Mouse (Mus musculus): Measurements from ENCODE around the gene Pramel7. TPM values are rescaled to one million over a fixed set of nuclear protein-coding genes. Genes with fewer than 3 reads are reported as not detected.

Pramel7 gene
- polyA plus RNA-seq, 1 experiment from 2014 or later: not detected

DNA sequence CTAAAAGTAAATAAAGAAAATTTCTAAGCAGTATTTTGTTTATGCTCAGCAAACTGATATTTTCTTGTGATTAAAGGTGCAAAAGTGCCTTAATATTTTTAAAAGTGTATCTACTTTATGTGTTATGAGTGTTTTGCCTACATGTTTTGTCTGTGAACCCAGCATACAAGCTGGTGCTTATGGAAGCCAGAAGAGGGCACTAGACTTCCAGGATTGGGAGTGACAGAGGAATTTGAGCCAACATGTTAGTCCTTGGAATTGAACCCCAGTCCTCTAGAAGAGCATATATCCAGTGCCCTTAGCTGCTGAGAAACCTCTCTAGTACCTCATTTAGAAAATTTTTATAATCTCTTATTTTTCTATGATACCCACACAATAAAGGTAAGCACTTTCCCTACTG is 16.7 kb downstream of the Pramel7 start:
- no peak for ATAC-seq (ENCODE audit: insufficient number of reproducible peaks, insufficient read depth, low FRiP score, low TSS enrichment)
- H3K4me3 ChIP-seq: no peak overlapping the region
- no peak overlapping the region for H3K4me2 ChIP-seq (replicated peaks)
- H3K36me3 ChIP-seq: no peaks in the 10 kb centered on the region
- no peaks in the 10 kb centered on the region for H3K4me1 ChIP-seq
- no peaks in the 10 kb centered on the region for H3K27me3 ChIP-seq
- no peak overlapping the region for H3K9ac ChIP-seq
- H3K27ac ChIP-seq: no peak overlapping the region
- H3K9me3 ChIP-seq: no peaks in the 10 kb centered on the region

DNA sequence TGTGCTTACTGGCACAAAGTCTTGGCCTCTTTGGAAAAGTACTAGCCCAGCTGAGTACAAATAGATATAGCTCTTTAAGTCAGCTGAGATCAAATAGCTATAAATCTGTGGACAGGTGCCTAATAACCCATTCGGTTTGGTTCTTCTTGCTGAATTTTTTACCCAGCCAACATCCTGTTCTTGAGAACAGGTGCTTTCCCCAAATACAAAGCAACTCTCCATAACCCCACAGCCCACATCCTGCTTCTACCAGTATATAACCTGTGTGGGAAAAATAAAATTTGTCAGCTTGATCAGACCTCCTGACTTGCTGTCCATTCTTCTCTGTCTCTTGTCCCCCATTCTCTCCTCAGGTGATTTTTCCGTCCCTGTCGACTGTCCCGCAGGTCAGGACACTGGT is 35.1 kb downstream of the Pramel7 start:
- ATAC-seq (ENCODE audit: insufficient number of reproducible peaks, insufficient read depth, low FRiP score, low TSS enrichment): no peak
- Histone ChIP-seq H3K9ac (no peak overlapping the region), H3K4me3 (no peak overlapping the region), H3K27me3 (no peaks in the 10 kb centered on the region), H3K4me2 (replicated peaks) (no peak overlapping the region), H3K36me3 (no peaks in the 10 kb centered on the region), H3K27ac (no peak overlapping the region), H3K9me3 (no peaks in the 10 kb centered on the region), H3K4me1 (no peaks in the 10 kb centered on the region)
- 85% methylated on average over 4 of the region's 4 CpGs for WGBS

DNA sequence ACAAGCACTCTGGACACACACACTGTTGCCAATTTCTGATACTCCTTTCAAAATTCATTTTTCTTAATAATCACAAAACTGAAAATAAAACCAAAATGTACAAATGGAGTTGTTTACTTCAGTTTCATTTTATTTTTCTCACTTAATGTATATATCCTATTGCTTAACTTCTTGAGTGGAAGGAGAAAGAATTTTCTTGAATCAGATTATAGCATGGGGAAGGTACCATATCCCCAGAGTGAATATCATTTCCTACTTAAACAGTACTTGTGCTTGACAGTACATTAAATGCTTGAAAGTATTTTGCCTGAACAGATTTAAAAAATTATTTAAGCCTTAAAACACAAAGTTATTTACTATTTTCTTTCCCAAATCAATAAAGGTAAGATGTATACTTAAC is 43.2 kb downstream of the Pramel7 start, which contains the start of gene Olfr1126:
TSS of gene Olfr1126 (plus strand) at position 301 of the 400 bp plus-strand sequence.
- no peak for ATAC-seq (ENCODE audit: insufficient number of reproducible peaks, insufficient read depth, low FRiP score, low TSS enrichment)
- Histone ChIP-seq H3K4me3 (no peak within 1 kb of the TSS), H3K4me1 (no peaks in the 10 kb centered on the region), H3K27me3 (no peaks in the 10 kb centered on the region), H3K36me3 (no peaks in the 10 kb centered on the region), H3K9me3 (no peaks in the 10 kb centered on the region), H3K4me2 (replicated peaks) (no peak within 1 kb of the TSS), H3K9ac (no peak within 1 kb of the TSS), H3K27ac (no peak within 1 kb of the TSS)

Other genes starting within 250 kb of the Pramel7 start
- gene Olfr1115, start 249.1 kb downstream of the Pramel7 start, polyA plus RNA-seq (2016; fragmentation: Nextera tagmentation; extraction: Ambion mirVana): not detected in 2 replicates
- not detected in 2 replicates for gene Olfr1116, start 229.6 kb downstream of the Pramel7 start, polyA plus RNA-seq (2016; fragmentation: Nextera tagmentation; extraction: Ambion mirVana)
- gene Olfr1118, start 189.5 kb downstream of the Pramel7 start, polyA plus RNA-seq (2016; fragmentation: Nextera tagmentation; extraction: Ambion mirVana): not detected in 2 replicates
- not detected in 2 replicates for gene Olfr1120, start 142.3 kb downstream of the Pramel7 start, polyA plus RNA-seq (2016; fragmentation: Nextera tagmentation; extraction: Ambion mirVana)
- not detected in 2 replicates for gene Olfr1121, start 127.2 kb downstream of the Pramel7 start, polyA plus RNA-seq (2016; fragmentation: Nextera tagmentation; extraction: Ambion mirVana)
- not detected in 2 replicates for gene Olfr1122, start 111.2 kb downstream of the Pramel7 start, polyA plus RNA-seq (2016; fragmentation: Nextera tagmentation; extraction: Ambion mirVana)
- gene Olfr1123, start 80.5 kb downstream of the Pramel7 start, polyA plus RNA-seq (2016; fragmentation: Nextera tagmentation; extraction: Ambion mirVana): not detected in 2 replicates
- 0.09 and 0.11 TPM in 2 replicates for gene Olfr1124, start 66.8 kb downstream of the Pramel7 start, polyA plus RNA-seq (2016; fragmentation: Nextera tagmentation; extraction: Ambion mirVana)
- not detected in 2 replicates for gene Olfr1126, start 43.1 kb downstream of the Pramel7 start, polyA plus RNA-seq (2016; fragmentation: Nextera tagmentation; extraction: Ambion mirVana)
- gene Pramel6, start 9.5 kb upstream of the Pramel7 start, polyA plus RNA-seq (2016; fragmentation: Nextera tagmentation; extraction: Ambion mirVana): not detected in 2 replicates
- not detected in 2 replicates for gene Olfr153, start 34.7 kb upstream of the Pramel7 start, polyA plus RNA-seq (2016; fragmentation: Nextera tagmentation; extraction: Ambion mirVana)
- not detected in 2 replicates for gene Olfr1128, start 48.4 kb upstream of the Pramel7 start, polyA plus RNA-seq (2016; fragmentation: Nextera tagmentation; extraction: Ambion mirVana)
- not detected in 2 replicates for gene Olfr1129, start 76.8 kb upstream of the Pramel7 start, polyA plus RNA-seq (2016; fragmentation: Nextera tagmentation; extraction: Ambion mirVana)
- not detected in 2 replicates for gene Olfr1130, start 109.1 kb upstream of the Pramel7 start, polyA plus RNA-seq (2016; fragmentation: Nextera tagmentation; extraction: Ambion mirVana)
- not detected in 2 replicates for gene Olfr1131, start 130.0 kb upstream of the Pramel7 start, polyA plus RNA-seq (2016; fragmentation: Nextera tagmentation; extraction: Ambion mirVana)
- not detected in 2 replicates for gene Olfr1132, start 140.4 kb upstream of the Pramel7 start, polyA plus RNA-seq (2016; fragmentation: Nextera tagmentation; extraction: Ambion mirVana)
- not detected in 2 replicates for gene Olfr1133, start 150.3 kb upstream of the Pramel7 start, polyA plus RNA-seq (2016; fragmentation: Nextera tagmentation; extraction: Ambion mirVana)
- gene Olfr1134, start 161.4 kb upstream of the Pramel7 start, polyA plus RNA-seq (2016; fragmentation: Nextera tagmentation; extraction: Ambion mirVana): not detected in 2 replicates
- not detected in 2 replicates for gene Olfr1135, start 176.6 kb upstream of the Pramel7 start, polyA plus RNA-seq (2016; fragmentation: Nextera tagmentation; extraction: Ambion mirVana)
- not detected in 2 replicates for gene Olfr1136, start 196.9 kb upstream of the Pramel7 start, polyA plus RNA-seq (2016; fragmentation: Nextera tagmentation; extraction: Ambion mirVana)
- gene Olfr1137, start 216.1 kb upstream of the Pramel7 start, polyA plus RNA-seq (2016; fragmentation: Nextera tagmentation; extraction: Ambion mirVana): not detected in 2 replicates
- gene Olfr1138, start 242.9 kb upstream of the Pramel7 start, polyA plus RNA-seq (2016; fragmentation: Nextera tagmentation; extraction: Ambion mirVana): not detected in 2 replicates
- gene Olfr1140, start 246.7 kb upstream of the Pramel7 start, polyA plus RNA-seq (2016; fragmentation: Nextera tagmentation; extraction: Ambion mirVana): not detected in 2 replicates

Data from embryonic facial prominence, embryonic 12.5 days (tissue).